Mouse (Mus musculus): Measurements from ENCODE around the gene Nln.

GRCm38 (mm10) chr13:104032620-104033133 lies 76.7 kb downstream of the Nln start:
- TF ChIP-seq ZNF384 (IDR thresholded peaks at IDR 0.05; ENCODE audit: low read depth, low read length), result no peak
- TF ChIP-seq CTCF (IDR thresholded peaks at IDR 0.05 in 2 of 3, conservative IDR thresholded peaks at IDR 0.05 in 1 of 3; ENCODE audit: control insufficient read depth in 1 of 3, insufficient read depth in 1 of 3, low read depth in 2 of 3, low read length in 3 of 3, poor library complexity in 1 of 3, severe bottlenecking in 1 of 3), result no peak
- no peak for TF ChIP-seq SMC3 (IDR thresholded peaks at IDR 0.05; ENCODE audit: low read depth, low read length)
- no peak for TF ChIP-seq ELF1 (IDR thresholded peaks at IDR 0.05; ENCODE audit: low read depth, low read length)
- no peak for TF ChIP-seq GATA1 (IDR thresholded peaks at IDR 0.05; ENCODE audit: low read depth, low read length)
- TF ChIP-seq JUND (IDR thresholded peaks at IDR 0.05; ENCODE audit: low read depth, low read length), result no peak
- no peak for TF ChIP-seq POLR2AphosphoS2 (IDR thresholded peaks at IDR 0.05; ENCODE audit: low read length)
- TF ChIP-seq ZMIZ1 (IDR thresholded peaks at IDR 0.05; ENCODE audit: low read depth, low read length), result no peak
- no peak for TF ChIP-seq MEF2A (IDR thresholded peaks at IDR 0.05; ENCODE audit: extremely low read depth, insufficient replicate concordance, low read depth, low read length, poor library complexity, severe bottlenecking)
- TF ChIP-seq MAZ (IDR thresholded peaks at IDR 0.05; ENCODE audit: low read depth, low read length), result no peak
- TF ChIP-seq POLR2A (IDR thresholded peaks at IDR 0.05; ENCODE audit: control insufficient read depth in 1 of 2, insufficient read depth in 1 of 2, low read depth in 1 of 2, low read length in 2 of 2, poor library complexity in 1 of 2), result no peak
- no peak for TF ChIP-seq RCOR1 (IDR thresholded peaks at IDR 0.05; ENCODE audit: low read depth, low read length)

Data from MEL (cell line).